In the genomic region with DNA sequence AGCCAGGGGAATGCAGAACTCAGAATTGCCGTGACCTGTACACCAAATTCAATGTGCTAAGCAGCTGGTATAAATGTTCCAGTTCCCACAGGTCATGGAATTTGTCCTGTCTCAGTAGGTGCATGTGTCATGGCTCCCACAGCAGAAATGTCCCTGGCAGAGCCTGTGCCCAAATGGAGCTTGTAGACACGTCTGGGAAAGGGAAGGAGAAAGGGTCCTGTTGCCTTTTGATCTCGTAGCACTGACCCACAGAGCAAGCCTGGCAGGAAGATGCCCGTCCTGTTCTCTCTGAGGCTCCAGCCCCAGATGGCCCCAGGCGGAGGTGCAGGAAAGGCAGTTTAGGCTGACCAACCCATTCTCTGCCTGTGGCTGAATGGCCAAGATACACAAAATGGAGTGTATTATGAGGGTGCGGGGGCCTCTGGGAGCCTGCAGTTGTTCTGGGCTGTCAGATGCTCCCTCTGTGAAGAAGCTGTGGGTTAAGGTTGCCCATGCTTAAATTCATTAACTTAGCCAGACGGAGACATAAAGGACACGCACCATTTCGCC, we compare ENCODE assay signal across 10 mouse cellular contexts.
A peak's percentile ranks its signal among the peaks of the same experiment; 100 is the strongest.
DNase-seq lines count a peak whose midpoint lies in the region; ATAC-seq and TF ChIP-seq lines count a peak whose summit lies in the region.
"Had no signal": no experiment of that assay in that cellular context is flagged by ENCODE, and none has a peak within 500 bp of the region (broad histone marks: within the 10 kb centered on the region; RNA-seq: fewer than 3 reads in every experiment).

No protein-coding gene starts in this region.

- no peaks in the 10 kb centered on the region for H3K79me2 ChIP-seq in heart, adult 2 months (replicated peaks; ENCODE audit: control insufficient read depth, insufficient read depth, low read length)

- H3K27ac ChIP-seq in heart, embryonic 10.5 days = peak overlapping the region; percentile 81
- H3K27ac ChIP-seq in heart, adult 2 months = no peak overlapping the region
- peak overlapping the region; percentile 56 for H3K27ac ChIP-seq in forebrain, embryonic 16.5 days (ENCODE audit: low read length)
- peak overlapping the region; percentile 94 for H3K27ac ChIP-seq in midbrain, embryonic 12.5 days (replicated peaks)

- WGBS in heart, embryonic 10.5 days = 78% methylated on average over 9 of the region's 9 CpGs
- WGBS in heart, adult 2 months = 82% methylated on average over 9 of the region's 9 CpGs
- whole genome bisulfite sequencing in forebrain, embryonic 16.5 days = 35% methylated on average over 9 of the region's 9 CpGs
- WGBS in midbrain, embryonic 12.5 days = 45% methylated on average over 9 of the region's 9 CpGs

- no peak for TF ChIP-seq EP300 in heart, adult 2 months (IDR thresholded peaks at IDR 0.05; ENCODE audit: insufficient read depth, low read depth, low read length)

- H3K4me1 ChIP-seq in heart, embryonic 10.5 days = peaks cover 60% of the 10 kb centered on the region
- H3K4me1 ChIP-seq in heart, adult 2 months (ENCODE audit: control insufficient read depth, insufficient read depth, low read length) = peaks cover 2% of the 10 kb centered on the region; the same call in 1 of the 2 replicates
- H3K4me1 ChIP-seq in forebrain, embryonic 16.5 days (replicated peaks; ENCODE audit: control insufficient read depth, insufficient read depth, low read length) = peaks cover 49% of the 10 kb centered on the region
- H3K4me1 ChIP-seq in midbrain, embryonic 12.5 days = peaks cover 81% of the 10 kb centered on the region

- no peak for TF ChIP-seq CTCF in heart, adult 2 months (IDR thresholded peaks at IDR 0.05)

- H3K4me2 ChIP-seq in forebrain, embryonic 16.5 days (ENCODE audit: low read length) = no peak overlapping the region
- H3K4me2 ChIP-seq in midbrain, embryonic 12.5 days (replicated peaks) = no peak overlapping the region

- H3K36me3 ChIP-seq in heart, embryonic 10.5 days = 0 out of 2 replicates have a peak, but pooled peaks cover 9% of the 10 kb centered on the region
- H3K36me3 ChIP-seq in heart, adult 2 months (ENCODE audit: control insufficient read depth, insufficient read depth, low read length) = no peaks in the 10 kb centered on the region; the same call in 1 of the 2 replicates
- H3K36me3 ChIP-seq in forebrain, embryonic 16.5 days (ENCODE audit: control insufficient read depth, insufficient read depth) = no peaks in the 10 kb centered on the region; the same call in 1 of the 2 replicates
- 0 out of 2 replicates have a peak, but pooled peaks cover 2% of the 10 kb centered on the region for H3K36me3 ChIP-seq in midbrain, embryonic 12.5 days

- no peak for TF ChIP-seq POLR2A in heart, adult 2 months (IDR thresholded peaks at IDR 0.05; ENCODE audit: insufficient read depth, low read depth, low read length)

- no peak overlapping the region for H3K9ac ChIP-seq in heart, adult 2 months (ENCODE audit: low read depth, low read length)
- H3K9ac ChIP-seq in forebrain, embryonic 16.5 days (replicated peaks; ENCODE audit: low read depth, low read length) = 0 out of 2 replicates have a peak overlapping the region, but pooled peaks have one; percentile 5
- H3K9ac ChIP-seq in midbrain, embryonic 12.5 days (replicated peaks) = peak overlapping the region; percentile 34; the same call in 1 of the 2 replicates

- no peak overlapping the region for H3K4me3 ChIP-seq in heart, embryonic 10.5 days
- no peak overlapping the region for H3K4me3 ChIP-seq in heart, adult 2 months
- no peak overlapping the region for H3K4me3 ChIP-seq in forebrain, embryonic 16.5 days (replicated peaks; ENCODE audit: low read length)
- no peak overlapping the region for H3K4me3 ChIP-seq in midbrain, embryonic 12.5 days

- no peaks in the 10 kb centered on the region for H3K9me3 ChIP-seq in heart, embryonic 10.5 days
- H3K9me3 ChIP-seq in forebrain, embryonic 16.5 days (ENCODE audit: control insufficient read depth, low read length) = no peaks in the 10 kb centered on the region
- H3K9me3 ChIP-seq in midbrain, embryonic 12.5 days = no peaks in the 10 kb centered on the region

- no peaks in the 10 kb centered on the region for H3K27me3 ChIP-seq in heart, embryonic 10.5 days (ENCODE audit: insufficient read depth, poor library complexity, severe bottlenecking)
- H3K27me3 ChIP-seq in heart, adult 2 months (ENCODE audit: control insufficient read depth, insufficient read depth, low read length) = no peaks in the 10 kb centered on the region
- H3K27me3 ChIP-seq in forebrain, embryonic 16.5 days (replicated peaks; ENCODE audit: control insufficient read depth, insufficient read depth, low read length) = no peaks in the 10 kb centered on the region
- H3K27me3 ChIP-seq in midbrain, embryonic 12.5 days = no peaks in the 10 kb centered on the region

- intact Hi-C loops in heart, adult 2 months (cut with DNase I) = no loop called here

- DNase-seq in heart, embryonic 10.5 days (ENCODE audit: low spot score) = no peak
- no peak for DNase-seq in heart, adult 2 months
- DNase-seq in Muller cell, postnatal 12 days (ENCODE audit: inconsistent ontology term) = peak; percentile 55
- no peak for DNase-seq in right cerebral cortex, adult 18-20 months
- DNase-seq: cerebellum, adult 9-11 months; kidney, adult 2 months had no signal

- no peak for ATAC-seq in forebrain, embryonic 16.5 days
- ATAC-seq in midbrain, embryonic 12.5 days (ENCODE audit: low FRiP score, low read depth) = peak; percentile 6; the same call in 1 of the 2 replicates
- ATAC-seq in inflammation-experienced regulatory T-cells, adult 6 months = no peak
- ATAC-seq in megakaryocyte progenitor cell, adult 5-6 weeks (replicated peaks; ENCODE audit: poor library complexity) = no peak
